Mouse (Mus musculus): ENCODE data around the gene Tppp2.

Gene Tppp2

DNA sequence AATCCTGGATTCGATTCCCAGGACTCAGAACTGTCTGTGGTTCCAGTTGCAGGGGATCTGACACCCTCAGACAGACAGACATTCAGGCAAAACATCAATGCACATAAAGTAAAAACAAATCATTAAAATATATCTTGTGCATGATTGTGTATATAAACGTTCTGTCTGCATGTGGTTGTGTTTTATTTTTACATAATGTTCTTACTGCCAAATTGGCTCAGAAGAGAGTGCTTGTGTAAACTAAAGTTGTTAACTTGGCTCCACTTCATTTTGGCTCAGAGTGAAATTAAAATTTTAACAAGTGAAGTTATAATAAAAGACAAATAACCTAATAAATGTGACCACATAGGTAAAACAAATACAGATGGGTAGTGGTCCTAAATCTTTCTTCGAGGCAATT is 49.2 kb downstream of the Tppp2 start:
- no peak for DNase-seq
